Mouse (Mus musculus) liver, embryonic 13.5 days (tissue): ENCODE measurements at regions not wholly inside any gene's neighbourhood (a gene's known extent, or its start where the extent isn't known, plus 50 kb on each side); places are given as distances from the start of the nearest gene placed in this dataset.
A peak's percentile ranks its signal among the peaks of the same experiment; 100 is the strongest.

Experiments used
- ATAC-seq: fragments of 200-750 bp; cut with Nextera tagmentation; 2 replicates; pipeline ENCODE4 v1.8.0; 2017; ENCODE audit warnings: low read depth, mild to moderate bottlenecking, moderate number of reproducible peaks, moderate library complexity
- DNase-seq: peaks from one replicate; pipeline ENCODE4 v3.0.0; 2022
- H3K27ac ChIP-seq: fragments of 300-500 bp; sonication (generic); 2 replicates; pipeline ENCODE4 v1.5.1; 2015; ENCODE audit warnings: moderate library complexity, mild to moderate bottlenecking, inconsistent platforms
- H3K27me3 ChIP-seq: fragments of 300-500 bp; sonication (generic); 2 replicates; pipeline ENCODE4 v1.6.1; 2015; ENCODE audit warnings: mild to moderate bottlenecking, inconsistent platforms
- H3K36me3 ChIP-seq: fragments of 300-500 bp; sonication (generic); 2 replicates; pipeline ENCODE4 v1.6.1; 2015; ENCODE audit warnings: mild to moderate bottlenecking, inconsistent platforms
- H3K4me1 ChIP-seq: fragments of 300-500 bp; sonication (generic); replicated peaks from 2 replicates; pipeline ENCODE4 v1.6.1; 2015; ENCODE audit warnings: inconsistent platforms
- H3K4me2 ChIP-seq: fragments of 300-500 bp; sonication (generic); 2 replicates; pipeline ENCODE4 v1.6.1; 2015; ENCODE audit warnings: inconsistent platforms, mild to moderate bottlenecking, moderate library complexity
- H3K4me3 ChIP-seq: fragments of 300-500 bp; sonication (generic); replicated peaks from 2 replicates; pipeline ENCODE4 v1.5.1; 2015; ENCODE audit warnings: mild to moderate bottlenecking, inconsistent platforms
- H3K9ac ChIP-seq: fragments of 300-500 bp; sonication (generic); 2 replicates; pipeline ENCODE4 v1.6.1; 2015; ENCODE audit warnings: mild to moderate bottlenecking, inconsistent platforms
- H3K9me3 ChIP-seq: fragments of 300-500 bp; sonication (generic); replicated peaks from 2 replicates; pipeline ENCODE4 v1.6.1; 2016; ENCODE audit warnings: inconsistent platforms
- WGBS: fragments of 180-500 bp; shearing (Covaris S2); methylation state at CpG from one replicate; pipeline ENCODE4 v1.1.7; 2015; ENCODE audit not compliant: insufficient replicate concordance; 5-methylcytosine and 5-hydroxymethylcytosine counted together

DNA sequence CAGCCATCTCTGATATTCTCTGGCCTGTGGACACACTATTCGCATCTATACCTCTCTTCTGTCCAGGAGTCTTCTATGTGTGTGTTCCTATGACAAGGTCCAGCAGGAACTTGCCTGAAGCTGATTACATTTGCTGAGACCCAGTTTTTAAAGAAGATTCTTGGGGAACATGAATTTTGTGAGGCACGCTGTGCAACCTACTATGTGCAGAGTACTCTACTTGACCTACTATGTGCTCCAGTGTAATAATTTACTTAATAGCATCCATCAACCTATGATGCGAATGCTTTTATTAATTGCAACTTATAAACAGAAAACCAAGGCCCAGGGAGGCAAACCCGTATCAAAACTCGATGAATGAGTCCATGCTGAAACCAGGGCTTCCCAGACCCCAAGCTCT, 231.4 kb downstream of the Tex36 start:
- no peaks in the 10 kb centered on the region for H3K27me3 ChIP-seq
- no peaks in the 10 kb centered on the region for H3K36me3 ChIP-seq
- no peak overlapping the region for H3K4me3 ChIP-seq
- no peak for ATAC-seq
- 61% methylated on average over 5 of the region's 5 CpGs for whole genome bisulfite sequencing
- H3K9me3 ChIP-seq: no peaks in the 10 kb centered on the region
- no peak overlapping the region for H3K27ac ChIP-seq
- no peak for DNase-seq
- no peak overlapping the region for H3K4me2 ChIP-seq
- no peaks in the 10 kb centered on the region for H3K4me1 ChIP-seq
- no peak overlapping the region for H3K9ac ChIP-seq

DNA sequence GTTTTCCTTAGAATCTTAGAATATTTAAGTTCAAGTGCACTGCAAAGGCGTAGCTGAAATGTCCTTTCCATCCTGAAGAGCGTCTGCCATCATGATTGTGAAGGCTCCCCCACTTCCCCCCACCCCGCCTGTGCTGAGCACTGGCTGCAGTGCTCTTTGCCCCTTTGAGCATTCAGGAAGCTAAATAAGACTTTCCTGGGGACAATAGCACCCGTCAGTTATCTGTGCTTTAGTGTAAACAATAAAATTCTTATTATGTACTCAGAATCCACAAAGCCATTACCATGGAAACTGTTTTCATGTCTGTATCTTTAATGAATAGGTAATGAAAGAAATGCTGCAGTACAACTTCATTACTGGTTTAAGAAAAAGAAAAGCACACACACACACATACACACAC, 237.4 kb downstream of the Tex36 start:
- Histone ChIP-seq H3K9me3 (no peaks in the 10 kb centered on the region), H3K27ac (no peak overlapping the region), H3K27me3 (no peaks in the 10 kb centered on the region), H3K4me2 (no peak overlapping the region), H3K9ac (no peak overlapping the region), H3K4me3 (no peak overlapping the region), H3K36me3 (no peaks in the 10 kb centered on the region), H3K4me1 (no peaks in the 10 kb centered on the region)
- no peak for ATAC-seq
- DNase-seq: no peak
- WGBS: 27% methylated on average over 4 of the region's 4 CpGs

DNA sequence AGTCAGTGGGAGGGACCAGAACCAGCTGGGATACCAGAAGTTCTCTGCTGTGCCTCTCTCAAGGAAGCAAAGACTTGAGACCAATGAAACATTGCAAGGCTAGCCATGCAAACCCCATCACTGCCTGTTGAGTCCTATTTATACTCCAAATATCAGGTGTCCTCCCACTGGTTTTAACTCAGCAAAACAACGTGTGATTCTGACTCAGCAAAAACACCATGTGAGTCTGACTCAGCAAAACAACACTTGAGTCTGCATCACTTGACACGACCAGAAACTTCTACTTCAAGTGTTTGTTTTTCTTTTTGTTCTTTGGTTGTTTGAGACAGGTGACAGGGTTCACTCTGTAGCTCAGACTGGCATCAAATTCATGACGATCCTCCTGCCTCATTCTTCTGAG, 204.6 kb upstream of the Ctbp2 start:
- H3K9me3 ChIP-seq: no peaks in the 10 kb centered on the region
- WGBS: 42% methylated on average over 3 of the region's 3 CpGs
- no peaks in the 10 kb centered on the region for H3K36me3 ChIP-seq
- no peak overlapping the region for H3K27ac ChIP-seq
- H3K4me2 ChIP-seq: no peak overlapping the region
- no peaks in the 10 kb centered on the region for H3K4me1 ChIP-seq
- DNase-seq (peak; percentile 18), ATAC-seq (peak; percentile 51; the same call in 1 of the 2 replicates)
- no peak overlapping the region for H3K9ac ChIP-seq
- H3K27me3 ChIP-seq: no peaks in the 10 kb centered on the region
- H3K4me3 ChIP-seq: no peak overlapping the region

DNA sequence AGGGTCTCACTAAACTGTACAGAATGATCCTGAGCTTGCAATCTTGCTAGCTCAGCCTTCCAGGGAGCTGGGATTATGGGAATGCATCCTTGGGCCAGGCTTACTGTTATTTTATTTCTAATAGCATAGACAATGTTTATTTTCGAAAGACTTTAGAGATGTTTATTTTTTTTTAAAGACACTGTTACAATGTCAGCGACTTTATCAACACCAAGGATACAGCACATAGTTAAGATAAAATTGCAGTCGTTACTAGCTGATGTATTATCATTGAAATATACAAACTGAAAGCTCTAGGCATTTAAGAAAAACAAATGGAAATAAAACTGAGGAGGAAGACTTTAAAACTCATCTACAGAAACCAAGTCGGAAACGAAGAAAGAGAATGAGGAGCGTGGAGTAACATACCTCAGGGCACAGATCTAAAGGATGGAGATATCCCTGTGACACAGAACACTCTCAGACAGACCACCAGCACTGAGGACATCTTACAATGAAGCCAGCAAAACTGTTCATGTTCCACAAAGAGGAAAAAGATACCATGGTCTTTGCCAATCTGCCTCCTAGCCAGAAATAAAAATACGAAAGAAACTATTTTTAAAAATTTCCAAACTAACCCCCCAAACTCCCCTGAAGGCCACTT, 201.5 kb upstream of the Ctbp2 start:
- DNase-seq: no peak
- Histone ChIP-seq H3K27me3 (no peaks in the 10 kb centered on the region), H3K27ac (no peak overlapping the region), H3K9me3 (no peaks in the 10 kb centered on the region), H3K36me3 (no peaks in the 10 kb centered on the region), H3K9ac (no peak overlapping the region), H3K4me2 (no peak overlapping the region), H3K4me1 (no peaks in the 10 kb centered on the region), H3K4me3 (no peak overlapping the region)
- no peak for ATAC-seq
- 69% methylated on average over 7 of the region's 7 CpGs for WGBS

DNA sequence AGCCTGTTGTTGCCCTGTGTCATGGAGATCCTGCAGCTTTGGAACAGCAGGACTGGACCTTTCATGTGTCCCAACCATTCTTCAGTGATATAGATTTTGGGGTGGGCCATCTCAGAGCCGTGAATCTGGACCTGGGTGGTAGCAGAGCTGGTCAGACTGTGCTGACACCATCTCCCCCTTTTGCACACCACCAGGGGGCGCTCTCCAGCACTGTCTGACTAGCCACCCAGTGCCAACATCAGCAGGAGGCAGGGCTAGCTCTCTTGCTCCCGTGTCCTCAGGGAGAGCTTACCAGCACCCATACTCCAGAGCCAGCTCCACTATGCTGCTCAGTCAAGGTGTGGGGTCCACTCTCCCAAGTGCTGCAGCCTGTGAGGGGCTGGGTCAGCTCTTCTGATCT, 199.8 kb upstream of the Ctbp2 start:
- WGBS: 53% methylated on average over 3 of the region's 3 CpGs
- H3K27ac ChIP-seq: no peak overlapping the region

DNA sequence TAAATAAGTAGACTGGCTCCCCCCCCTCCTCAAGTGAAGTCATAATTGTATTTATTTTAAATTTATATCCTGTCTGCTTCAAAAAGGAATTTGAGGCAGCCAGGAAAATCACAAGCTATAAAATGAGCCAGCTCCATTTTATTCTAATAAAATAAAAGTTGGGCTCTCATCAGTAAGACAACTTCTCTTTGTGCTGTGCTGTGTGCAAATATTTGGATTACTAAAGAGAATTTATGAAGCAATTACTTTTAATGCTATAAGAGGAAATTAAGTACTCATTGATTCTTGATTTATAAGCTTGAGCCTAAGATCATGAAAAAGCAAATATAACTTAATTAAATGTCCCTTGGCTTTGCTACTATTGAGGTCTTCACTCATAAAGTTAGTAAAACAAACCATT, 193.4 kb upstream of the Ctbp2 start:
- Histone ChIP-seq H3K9ac (no peak overlapping the region), H3K4me3 (no peak overlapping the region), H3K27ac (no peak overlapping the region), H3K4me2 (no peak overlapping the region), H3K36me3 (no peaks in the 10 kb centered on the region), H3K4me1 (no peaks in the 10 kb centered on the region), H3K27me3 (no peaks in the 10 kb centered on the region), H3K9me3 (no peaks in the 10 kb centered on the region)
- ATAC-seq: no peak
- no peak for DNase-seq

More for the DNA sequence above, 199.8 kb upstream of the Ctbp2 start:
- H3K27me3 ChIP-seq: no peaks in the 10 kb centered on the region
- DNase-seq (no peak), ATAC-seq (no peak)
- no peaks in the 10 kb centered on the region for H3K36me3 ChIP-seq
- H3K4me2 ChIP-seq: no peak overlapping the region
- no peaks in the 10 kb centered on the region for H3K9me3 ChIP-seq
- H3K9ac ChIP-seq: no peak overlapping the region
- H3K4me3 ChIP-seq: no peak overlapping the region
- no peaks in the 10 kb centered on the region for H3K4me1 ChIP-seq

DNA sequence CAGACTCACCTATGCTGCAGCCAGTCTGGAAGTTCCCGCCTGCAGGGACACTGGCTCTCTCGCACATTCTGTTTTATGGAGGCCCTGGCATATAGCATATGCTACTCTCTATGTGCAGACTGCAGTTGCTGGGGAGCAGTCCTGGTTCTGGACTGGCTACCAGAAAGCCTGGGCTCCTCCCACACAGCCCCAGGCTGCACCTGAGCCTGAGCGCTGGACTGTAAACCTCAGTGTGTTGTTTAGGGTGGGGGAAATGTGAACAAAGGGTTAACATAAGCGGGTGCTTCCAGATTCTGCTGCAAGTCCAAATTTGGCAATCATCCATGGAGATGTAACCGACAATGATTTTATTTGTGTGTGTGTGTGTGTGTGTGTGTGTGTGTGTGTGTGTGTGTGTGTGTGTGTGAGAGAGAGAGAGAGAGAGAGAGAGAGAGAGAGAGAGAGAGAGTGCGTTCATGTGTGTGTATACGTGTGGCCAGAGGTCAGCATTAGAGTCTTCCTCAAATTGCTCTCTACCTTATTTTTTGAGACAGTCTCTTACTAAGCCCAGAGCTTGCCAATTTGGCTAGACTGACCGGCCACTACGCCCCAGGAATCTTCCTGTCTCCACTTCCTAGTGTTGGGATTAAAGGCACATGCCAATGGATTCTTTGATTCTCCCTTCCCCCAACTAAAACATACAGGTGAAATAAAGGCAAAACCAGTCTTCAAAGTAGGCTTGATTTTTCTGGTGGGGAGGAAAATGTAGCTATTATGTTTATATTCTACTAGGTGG, 192.7 kb upstream of the Ctbp2 start:
- ATAC-seq: no peak
- Histone ChIP-seq H3K27ac (no peak overlapping the region), H3K27me3 (no peaks in the 10 kb centered on the region), H3K9ac (no peak overlapping the region), H3K4me2 (no peak overlapping the region), H3K36me3 (no peaks in the 10 kb centered on the region), H3K9me3 (no peaks in the 10 kb centered on the region), H3K4me1 (no peaks in the 10 kb centered on the region), H3K4me3 (no peak overlapping the region)
- DNase-seq: no peak
- WGBS: 55% methylated on average over 9 of the region's 9 CpGs

DNA sequence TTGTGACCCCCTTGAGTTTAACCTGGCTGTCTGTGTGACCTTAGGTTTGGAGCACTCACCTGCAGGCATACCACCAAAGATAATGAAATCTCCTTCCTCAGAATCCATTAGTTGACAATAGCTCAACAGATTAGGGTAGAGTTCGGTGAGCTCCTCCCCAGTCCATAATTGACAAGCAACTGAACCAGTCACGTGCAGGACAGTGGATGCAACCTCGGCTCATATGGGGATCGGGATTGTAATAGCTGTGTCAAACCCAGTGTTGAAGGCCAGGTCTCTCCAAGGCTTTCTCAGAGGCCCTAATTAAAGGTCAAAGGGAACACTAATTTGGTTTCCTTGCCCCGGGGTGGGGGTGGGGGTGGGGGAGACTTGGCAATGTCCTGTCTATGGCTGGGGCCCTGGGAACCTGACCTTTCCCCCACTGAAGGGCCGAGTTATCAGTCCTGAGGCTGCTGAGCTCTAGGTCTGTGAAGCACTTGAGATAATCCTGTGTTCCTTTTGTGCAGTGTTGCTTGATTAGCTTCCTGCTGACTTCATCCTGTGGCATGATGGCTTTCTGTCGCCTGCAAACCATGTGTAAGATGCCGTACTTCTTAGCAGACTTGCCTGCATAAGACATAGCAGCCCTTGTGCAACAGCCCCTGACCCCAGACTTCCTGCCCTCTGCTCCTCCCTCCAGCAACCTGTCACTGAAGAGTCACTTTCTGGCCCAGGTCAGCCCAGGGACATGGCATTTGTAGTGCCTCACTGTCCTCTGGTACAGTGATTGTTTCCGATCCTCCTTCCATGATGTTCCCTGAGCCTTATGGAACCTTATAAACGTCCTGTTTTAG, 191.3 kb upstream of the Ctbp2 start:
- Histone ChIP-seq H3K4me3 (no peak overlapping the region), H3K4me2 (no peak overlapping the region), H3K9me3 (no peaks in the 10 kb centered on the region), H3K27ac (no peak overlapping the region), H3K4me1 (no peaks in the 10 kb centered on the region), H3K9ac (no peak overlapping the region), H3K27me3 (no peaks in the 10 kb centered on the region), H3K36me3 (no peaks in the 10 kb centered on the region)
- DNase-seq (no peak), ATAC-seq (peak; percentile 26; the same call in 1 of the 2 replicates)
- 38% methylated on average over 10 of the region's 10 CpGs for WGBS

DNA sequence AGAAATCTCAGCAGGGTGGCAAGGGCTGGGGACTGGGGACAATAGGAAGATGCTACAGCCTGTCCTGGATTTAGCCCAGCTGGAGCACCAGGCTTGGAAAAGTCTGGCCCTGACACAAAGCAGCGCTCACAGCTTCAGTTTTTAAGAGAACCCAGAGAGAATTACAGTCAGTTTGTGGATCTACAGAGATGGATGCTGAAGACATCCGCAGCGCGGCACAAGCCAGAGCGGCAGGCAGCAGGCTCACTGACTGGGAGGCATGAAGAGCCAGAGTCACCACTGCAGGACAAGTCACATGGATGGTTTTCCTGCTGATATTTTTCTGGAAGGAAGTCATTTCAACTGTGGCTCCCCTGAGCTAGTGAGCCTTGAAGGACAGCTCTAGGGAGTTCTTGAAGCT, 189.0 kb upstream of the Ctbp2 start:
- Histone ChIP-seq H3K27ac (no peak overlapping the region), H3K36me3 (no peaks in the 10 kb centered on the region), H3K9me3 (no peaks in the 10 kb centered on the region), H3K9ac (no peak overlapping the region), H3K27me3 (no peaks in the 10 kb centered on the region), H3K4me2 (no peak overlapping the region), H3K4me1 (no peaks in the 10 kb centered on the region), H3K4me3 (no peak overlapping the region)
- ATAC-seq: no peak
- 59% methylated on average over 5 of the region's 5 CpGs for WGBS
- DNase-seq: no peak

DNA sequence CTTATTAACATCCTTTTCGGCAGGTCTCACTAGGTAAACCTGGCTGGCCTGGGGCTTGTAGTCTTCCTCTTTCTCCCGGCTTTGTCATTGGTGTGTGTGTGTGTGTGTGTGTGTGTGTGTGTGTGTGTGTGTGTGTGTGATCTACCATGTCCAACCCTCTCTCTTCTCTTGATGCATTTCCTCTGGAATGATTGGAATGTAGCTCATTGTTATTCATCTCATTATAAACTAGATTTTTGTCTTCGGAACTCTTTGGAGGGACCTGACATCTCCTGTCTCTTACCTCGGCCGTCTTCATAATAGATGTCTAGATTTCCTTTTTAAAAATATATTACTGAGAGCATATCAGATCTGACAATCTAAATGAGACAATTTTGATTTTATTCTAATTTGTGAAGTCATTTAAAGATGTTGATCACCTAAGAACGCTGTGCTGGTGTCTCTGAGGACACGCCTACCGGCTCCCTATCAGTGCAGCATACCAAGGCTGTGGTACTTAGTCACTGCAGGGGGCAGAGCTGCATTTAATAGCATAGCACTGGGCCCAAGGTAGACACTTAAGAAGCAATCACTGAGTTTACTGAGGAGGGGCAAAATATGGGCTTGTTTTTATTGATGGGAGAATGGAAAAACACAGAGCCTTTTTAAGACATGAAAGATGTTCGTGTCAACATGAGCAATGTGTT, 187.1 kb upstream of the Ctbp2 start:
- no peak overlapping the region for H3K4me2 ChIP-seq
- H3K27ac ChIP-seq: no peak overlapping the region
- ATAC-seq: no peak
- no peak for DNase-seq
- no peaks in the 10 kb centered on the region for H3K9me3 ChIP-seq
- H3K36me3 ChIP-seq: no peaks in the 10 kb centered on the region
- no peaks in the 10 kb centered on the region for H3K27me3 ChIP-seq
- WGBS: 56% methylated on average over 9 of the region's 9 CpGs
- H3K4me1 ChIP-seq: no peaks in the 10 kb centered on the region
- H3K9ac ChIP-seq: no peak overlapping the region
- H3K4me3 ChIP-seq: no peak overlapping the region

DNA sequence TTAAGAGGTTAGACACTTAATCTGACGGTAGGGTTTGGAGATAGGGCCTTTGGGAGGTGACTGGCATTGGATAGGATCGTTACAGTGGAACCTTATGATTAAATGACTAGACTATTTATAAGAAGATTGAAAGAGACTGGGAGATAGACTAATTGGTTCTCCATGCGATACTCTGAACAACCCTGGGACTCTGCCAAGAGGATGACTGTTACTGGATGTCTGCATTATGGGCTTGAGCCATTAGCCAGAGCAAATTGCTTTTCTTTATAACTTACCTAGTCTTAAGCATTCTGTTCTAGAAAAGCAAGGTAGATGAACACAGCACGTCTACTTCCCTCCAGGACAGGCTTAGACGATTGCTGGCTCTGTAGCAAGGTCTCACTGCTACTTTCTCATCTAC, 180.3 kb upstream of the Ctbp2 start:
- Histone ChIP-seq H3K27me3 (no peaks in the 10 kb centered on the region), H3K4me2 (no peak overlapping the region), H3K4me1 (no peaks in the 10 kb centered on the region), H3K9me3 (no peaks in the 10 kb centered on the region), H3K36me3 (no peaks in the 10 kb centered on the region), H3K9ac (no peak overlapping the region), H3K4me3 (no peak overlapping the region), H3K27ac (no peak overlapping the region)
- 47% methylated on average over 5 of the region's 5 CpGs for WGBS
- ATAC-seq: no peak
- DNase-seq: no peak
